Mouse (Mus musculus) v-Abl transformed pro-B cells (cell line): ENCODE measurements around the gene Pcdh9.

Experiments
- in situ Hi-C, 2 experiments: fragments of 400-800 bp; cut with MboI; formaldehyde crosslinking; loops; one replicate each; pipeline ENCODE4 v1.15.1; 2025; ENCODE audit not compliant: unreplicated experiment in 2 of 2

Gene Pcdh9

DNA sequence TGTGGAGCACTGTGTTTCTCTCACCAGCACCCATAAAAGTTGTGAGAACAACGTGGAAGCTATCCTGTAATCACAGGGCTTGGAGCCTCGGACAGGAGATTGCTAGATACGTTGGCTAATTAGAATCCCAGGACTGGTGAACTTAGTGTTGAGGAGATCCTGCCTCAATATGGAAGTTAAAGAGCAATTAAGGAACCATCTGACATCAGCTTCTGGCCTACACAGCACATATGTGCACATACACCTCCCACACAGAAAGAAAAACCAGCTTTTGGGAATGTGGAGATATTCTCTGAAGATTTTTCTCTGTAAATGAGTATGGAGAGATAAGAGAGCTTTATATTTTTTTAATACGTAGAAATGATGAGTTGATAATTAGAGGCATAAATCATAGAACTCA is 71.6 kb downstream of the Pcdh9 start:
- in situ Hi-C loops: no loop called here

DNA sequence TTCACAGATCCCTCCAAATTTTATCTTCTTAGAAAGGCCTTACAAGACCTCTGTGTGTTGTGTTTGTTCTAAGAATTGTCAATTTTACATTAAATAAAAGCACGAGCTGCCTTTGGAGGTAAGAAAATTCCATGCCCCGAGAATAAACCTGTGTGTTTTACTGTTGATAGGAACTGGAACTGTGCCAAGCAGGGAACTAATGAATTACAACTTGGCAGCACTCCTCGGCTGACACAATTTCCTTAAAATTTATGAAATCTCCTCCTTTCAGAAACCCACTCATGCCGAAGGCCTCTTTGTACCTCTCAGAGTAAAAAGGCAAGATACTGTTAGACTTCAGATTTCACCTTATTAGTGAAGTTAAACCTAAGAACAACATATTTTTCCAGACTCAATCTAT is 72.9 kb downstream of the Pcdh9 start:
- in situ Hi-C loops: no loop called here

DNA sequence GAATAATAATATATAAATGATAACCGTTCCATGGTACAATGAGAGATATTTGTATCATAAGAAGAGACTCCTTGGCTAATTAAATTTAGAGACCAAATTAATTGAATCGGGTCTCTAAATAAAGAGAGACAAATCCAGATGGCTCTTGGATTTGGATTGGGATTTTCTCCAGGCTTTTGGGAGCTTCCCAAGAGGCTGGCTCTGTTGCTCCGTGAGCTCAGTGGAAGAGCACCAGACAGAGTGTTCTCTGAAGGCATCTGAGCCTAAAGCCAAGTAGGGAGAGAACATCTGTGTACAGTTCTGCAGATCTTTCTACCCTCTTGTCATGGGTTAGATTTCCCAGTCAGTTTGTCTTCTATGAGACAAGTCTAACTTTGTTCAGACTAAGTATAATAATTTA is 95.9 kb downstream of the Pcdh9 start:
- in situ Hi-C loops: no loop called here

GRCm38 (mm10) chr14:93786234-93786633 is 104.2 kb downstream of the Pcdh9 start:
- in situ Hi-C loops: no loop called here

- in situ Hi-C loops: no loop called here
Measured at GRCm38 (mm10) chr14:93785031-93785430, 105.4 kb downstream of the Pcdh9 start.

DNA sequence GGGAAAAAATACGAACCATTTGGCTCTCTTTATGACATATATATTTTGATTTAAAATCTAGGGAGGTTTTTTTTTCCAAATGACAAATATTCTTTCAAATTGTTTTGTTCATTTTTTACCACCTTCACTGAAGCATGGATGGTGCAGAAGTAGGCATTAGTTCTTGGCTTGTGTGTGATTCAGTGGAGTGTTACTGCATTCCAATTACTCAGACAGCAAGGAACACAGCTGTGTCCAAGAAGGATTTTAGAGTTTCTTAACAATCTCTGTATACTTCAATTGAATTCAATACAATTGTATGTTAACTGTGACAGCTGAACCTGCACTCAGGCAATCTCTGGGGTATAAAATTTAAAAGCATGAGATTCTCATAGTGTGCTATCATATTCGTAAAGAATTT is 127.6 kb downstream of the Pcdh9 start:
- in situ Hi-C loops: no loop called here

DNA sequence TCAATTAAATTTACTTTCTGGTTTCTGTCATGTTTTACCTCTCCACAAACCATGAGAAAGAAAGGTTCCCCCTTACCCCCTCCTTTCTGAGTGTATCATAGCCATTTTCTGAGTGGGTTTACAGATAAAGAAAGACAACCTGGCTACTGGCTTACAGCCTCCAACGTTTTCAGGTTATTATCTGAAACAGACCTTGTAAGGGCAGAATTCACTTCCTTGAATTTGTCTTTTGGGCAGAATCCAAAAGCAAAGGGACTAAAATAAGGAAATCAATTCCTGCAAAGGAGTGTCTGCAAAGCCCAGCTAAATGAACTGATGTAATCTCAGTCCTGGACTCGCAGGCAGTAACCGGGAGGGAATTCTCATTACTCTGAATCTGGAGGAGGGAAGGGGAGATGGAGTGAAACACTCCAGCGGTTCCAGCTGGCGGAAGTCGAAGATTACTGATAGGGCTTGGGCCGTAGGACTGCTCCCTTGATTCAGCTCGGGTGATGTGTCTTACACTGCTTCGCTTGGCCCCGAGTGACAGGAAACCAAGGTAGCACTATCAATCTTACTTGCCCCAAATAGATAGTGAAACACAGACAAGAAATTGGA is 156.3 kb downstream of the Pcdh9 start:
- in situ Hi-C loops: no loop called here

DNA sequence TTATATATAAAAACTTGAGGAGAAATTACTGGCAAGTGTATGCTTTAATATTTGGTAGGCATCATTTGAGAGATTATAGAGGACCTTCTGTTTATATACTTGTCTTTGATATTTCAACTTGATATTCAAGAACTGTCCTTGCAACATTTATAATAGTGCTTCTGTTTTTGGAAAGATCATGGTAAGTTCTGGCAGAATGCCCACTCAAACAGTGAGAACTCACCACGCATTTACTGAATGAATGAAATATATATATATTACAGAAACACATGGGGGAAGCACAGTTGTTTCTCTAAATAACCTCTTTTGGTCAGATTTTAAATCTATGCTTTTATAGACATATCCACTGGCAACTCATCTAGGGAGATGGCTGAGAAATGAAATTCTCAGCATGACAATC is 164.7 kb downstream of the Pcdh9 start:
- in situ Hi-C loops: no loop called here

DNA sequence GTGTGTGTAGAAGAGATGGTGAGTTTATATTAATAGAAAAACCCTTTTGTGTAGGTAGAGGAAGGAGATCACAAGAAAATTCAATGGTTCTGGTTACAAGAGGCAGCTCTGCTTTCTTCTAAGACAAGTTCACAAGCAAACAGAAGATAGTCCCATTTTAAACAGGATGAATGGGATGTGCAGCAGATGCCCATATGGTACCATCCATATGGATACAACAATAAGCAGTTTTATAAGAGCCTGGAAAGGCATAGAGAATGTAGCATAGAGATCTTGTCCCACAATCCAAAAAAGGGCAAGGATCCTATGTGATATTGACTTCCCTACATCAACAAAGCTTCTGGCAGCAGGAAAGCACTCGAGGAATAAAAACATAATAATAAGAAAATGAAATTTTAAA is 171.3 kb downstream of the Pcdh9 start:
- in situ Hi-C loops: no loop called here

DNA sequence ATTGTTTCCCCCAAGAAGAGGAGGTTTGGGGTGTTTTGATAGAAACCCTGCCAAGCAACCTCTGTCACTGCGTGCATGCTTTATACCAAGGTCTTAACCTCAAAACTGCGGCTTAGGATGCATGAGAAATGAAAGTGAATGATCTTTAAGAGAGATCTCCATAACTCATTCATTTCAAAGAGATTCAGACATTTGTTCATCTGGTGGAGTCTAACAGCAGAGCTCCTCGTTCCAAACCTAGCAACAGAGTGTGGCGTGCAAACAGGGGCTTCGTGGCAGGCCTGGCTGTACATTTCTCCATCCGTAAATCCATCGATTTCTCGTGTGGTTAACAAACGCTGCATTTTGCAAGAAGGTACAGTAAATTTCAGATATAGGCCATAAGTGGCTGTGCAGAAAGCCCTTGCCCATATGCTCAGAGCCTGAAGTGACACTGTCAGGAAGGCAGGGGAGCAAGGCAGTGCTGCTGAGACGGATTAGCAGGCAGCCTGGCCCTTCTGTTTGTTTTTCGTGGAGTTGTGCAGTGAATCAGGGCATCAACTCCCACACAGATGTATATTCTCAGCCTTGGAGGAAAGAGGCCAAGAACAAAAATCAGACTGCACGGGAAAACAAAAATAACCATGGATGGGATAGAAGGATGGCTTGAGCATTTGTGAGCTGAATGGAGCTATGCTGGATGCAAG is 177.1 kb downstream of the Pcdh9 start:
- in situ Hi-C loops: no loop called here

- in situ Hi-C loops: no loop called here
Measured at GRCm38 (mm10) chr14:93708651-93709050, 181.8 kb downstream of the Pcdh9 start.

DNA sequence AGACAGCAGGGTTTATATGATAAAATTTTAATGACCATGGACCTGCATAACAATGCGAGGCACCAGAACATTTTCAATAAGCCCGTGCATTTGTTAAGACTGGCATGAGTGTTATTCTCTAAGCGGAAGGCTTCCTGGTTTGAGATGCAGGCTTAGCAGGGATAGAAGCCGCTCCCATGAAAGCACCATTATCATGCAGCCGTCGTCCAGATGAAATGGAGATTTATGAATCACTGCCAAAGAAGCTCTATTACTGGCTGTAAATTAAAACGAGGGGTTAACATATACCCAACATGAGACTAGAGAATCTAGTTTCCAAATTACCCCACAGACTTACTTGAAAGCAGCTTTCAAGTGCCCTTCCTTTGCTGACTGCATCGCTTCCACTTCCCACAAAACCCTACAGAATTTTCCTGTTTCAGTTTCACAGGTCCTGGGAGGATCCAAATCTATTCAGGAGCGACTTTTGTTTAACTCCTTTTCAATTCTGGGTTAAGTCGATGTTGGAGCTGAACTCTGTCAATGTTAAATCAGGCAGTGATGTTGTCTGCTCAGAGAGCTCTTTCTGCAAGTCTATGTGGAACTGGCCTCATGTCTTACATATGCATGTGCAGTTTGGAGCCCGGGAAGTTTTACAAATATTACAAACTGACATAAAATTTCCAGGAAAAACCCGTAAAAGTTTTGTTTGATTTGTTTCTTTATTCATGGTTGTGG is 188.9 kb downstream of the Pcdh9 start:
- in situ Hi-C loops: no loop called here

GRCm38 (mm10) chr14:93700916-93701315 is 189.6 kb downstream of the Pcdh9 start:
- in situ Hi-C loops: no loop called here

DNA sequence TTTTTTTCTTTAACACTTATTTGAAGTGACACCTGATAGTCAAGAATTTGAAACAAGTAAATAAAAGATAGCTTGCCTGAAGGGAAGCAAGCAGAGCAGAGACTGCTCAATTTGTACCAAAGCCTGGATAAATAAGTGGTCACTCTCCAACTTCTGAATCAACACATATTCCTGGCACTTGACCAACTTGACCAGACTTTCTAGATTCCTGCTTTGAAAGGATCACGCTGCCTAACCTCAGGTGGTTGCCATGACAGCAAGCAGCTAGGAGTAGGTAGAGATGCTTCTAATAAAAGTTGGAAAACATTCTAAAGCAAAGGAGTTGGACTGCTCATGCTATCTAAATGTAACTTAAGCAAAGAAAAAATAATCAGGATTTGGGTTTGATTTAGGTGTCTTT is 205.8 kb downstream of the Pcdh9 start:
- in situ Hi-C loops: no loop called here

DNA sequence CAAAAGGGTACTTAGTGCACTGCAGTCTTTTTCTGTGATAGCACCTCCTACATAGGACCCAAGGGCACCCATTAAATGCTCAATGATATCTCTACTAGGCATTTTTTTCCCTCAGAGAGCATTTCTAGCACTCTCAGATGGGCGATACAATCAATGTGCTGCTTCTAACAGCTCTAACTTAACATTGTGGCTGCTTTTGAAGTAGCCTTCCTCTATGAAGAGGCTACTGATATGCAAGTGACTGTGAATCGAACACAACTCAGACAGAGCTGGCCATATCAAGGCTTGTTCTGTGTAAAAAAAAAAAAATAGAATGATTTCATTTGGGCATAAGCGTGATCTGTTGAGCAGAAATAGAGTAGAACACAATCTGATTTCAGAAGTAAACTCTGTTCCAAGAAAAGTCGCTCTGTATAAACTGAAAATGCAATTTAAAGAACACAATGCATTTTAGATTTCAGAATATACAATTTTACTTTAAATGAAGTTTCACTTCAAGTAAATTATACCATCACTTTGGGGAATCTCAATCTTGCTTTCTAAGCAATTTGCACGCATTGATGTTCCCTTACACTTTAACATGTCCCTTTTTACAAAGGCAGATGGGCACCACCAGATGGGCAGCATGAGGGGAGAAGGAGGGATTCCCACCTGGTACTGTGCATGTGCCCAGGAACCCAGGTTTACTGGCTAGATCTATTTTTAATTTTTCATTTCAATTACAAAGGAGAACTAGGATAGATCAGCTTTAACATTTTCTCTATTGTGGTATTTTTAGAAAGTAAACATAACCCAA is 215.0 kb downstream of the Pcdh9 start:
- in situ Hi-C loops: no loop called here

- in situ Hi-C loops: no loop called here
Measured at GRCm38 (mm10) chr14:93653986-93654757, 236.3 kb downstream of the Pcdh9 start.

DNA sequence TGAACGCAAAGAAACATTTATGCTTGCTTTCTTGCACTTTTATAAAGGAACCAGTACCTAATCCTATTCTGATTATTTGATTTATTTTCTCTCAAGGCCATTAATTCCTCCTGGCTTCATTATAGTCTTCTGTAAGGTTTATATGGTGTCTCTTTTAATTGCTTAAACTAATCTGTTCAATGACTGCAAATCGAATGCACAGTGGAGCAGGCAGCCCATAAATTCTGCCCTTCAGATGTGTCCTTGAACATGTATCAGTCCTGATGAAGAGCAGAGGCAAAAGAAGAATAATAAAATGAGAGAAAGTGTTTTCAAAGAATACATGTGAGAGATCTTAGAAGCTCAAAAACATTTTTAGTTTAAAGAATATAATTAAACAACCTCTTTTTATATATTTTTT is 263.2 kb downstream of the Pcdh9 start:
- in situ Hi-C loops: no loop called here

DNA sequence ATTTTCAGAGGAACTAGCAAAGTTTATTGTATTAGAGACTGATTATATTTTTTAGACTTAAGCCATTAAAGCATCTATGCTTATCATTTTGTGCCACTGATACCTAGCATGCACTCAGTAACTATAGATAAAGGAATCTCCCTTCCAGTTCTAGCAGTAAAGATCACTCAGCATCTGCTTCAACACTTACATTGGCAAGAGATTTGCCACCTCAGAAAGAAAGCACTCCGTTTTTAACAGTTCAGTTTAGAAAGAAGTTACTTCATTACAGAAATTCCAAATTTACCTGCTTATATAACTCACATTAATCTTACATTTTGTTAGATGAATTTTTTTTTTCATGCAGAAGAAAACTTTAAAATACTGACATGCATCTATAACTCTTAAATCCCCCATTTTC is 266.3 kb downstream of the Pcdh9 start:
- in situ Hi-C loops: no loop called here

GRCm38 (mm10) chr14:93621211-93621610 is 269.3 kb downstream of the Pcdh9 start:
- in situ Hi-C loops: no loop called here

DNA sequence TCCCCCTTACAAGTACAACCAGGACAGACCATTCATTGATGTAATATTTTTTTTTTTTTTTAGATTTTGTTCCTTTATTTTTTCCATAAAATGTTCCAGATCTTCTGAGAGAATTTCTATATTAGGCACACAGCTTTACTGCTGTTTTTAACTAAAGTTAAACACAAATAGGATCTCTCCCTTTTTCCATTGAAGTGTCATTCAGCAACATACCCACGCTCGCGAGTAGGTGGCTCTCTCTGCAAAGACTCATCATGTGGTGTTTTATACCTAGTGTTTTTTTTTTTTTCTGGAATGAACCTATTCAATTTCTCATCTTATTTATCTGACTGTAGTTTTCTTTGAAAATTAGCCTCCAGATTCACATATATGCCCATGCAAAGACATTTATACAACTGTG is 282.9 kb downstream of the Pcdh9 start:
- in situ Hi-C loops: no loop called here

DNA sequence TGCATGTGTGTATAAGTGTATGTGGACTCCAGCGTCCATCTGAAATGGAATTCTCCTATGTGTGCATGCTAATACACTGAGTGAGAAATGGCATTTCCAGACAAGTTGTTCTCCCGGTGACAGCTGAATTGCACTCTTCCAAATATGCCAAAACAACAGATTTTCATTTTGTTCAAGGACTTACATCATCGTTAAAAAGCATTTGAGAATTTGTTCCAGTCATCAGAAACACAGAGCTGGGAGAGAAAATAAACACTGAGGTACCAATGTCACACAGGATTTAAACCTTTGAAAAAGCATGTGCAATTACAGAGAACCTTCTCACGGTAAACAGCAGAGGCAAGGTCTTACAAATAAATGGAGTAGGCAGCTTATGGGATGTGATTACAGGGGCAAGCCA is 290.5 kb downstream of the Pcdh9 start:
- in situ Hi-C loops: no loop called here
